Mouse (Mus musculus): ENCODE results near the gene Gm2a.

- TF ChIP-seq CTCF (IDR thresholded peaks at IDR 0.05; ENCODE audit: low read depth) (no peak), EP300 (optimal IDR thresholded peaks at IDR 0.05) (no peak)
Observed at GRCm38 (mm10) chr11:55137646-55138045, 39.7 kb downstream of the Gm2a start.
